ENCODE assay signal across 8 mouse cellular contexts in the genomic region with DNA sequence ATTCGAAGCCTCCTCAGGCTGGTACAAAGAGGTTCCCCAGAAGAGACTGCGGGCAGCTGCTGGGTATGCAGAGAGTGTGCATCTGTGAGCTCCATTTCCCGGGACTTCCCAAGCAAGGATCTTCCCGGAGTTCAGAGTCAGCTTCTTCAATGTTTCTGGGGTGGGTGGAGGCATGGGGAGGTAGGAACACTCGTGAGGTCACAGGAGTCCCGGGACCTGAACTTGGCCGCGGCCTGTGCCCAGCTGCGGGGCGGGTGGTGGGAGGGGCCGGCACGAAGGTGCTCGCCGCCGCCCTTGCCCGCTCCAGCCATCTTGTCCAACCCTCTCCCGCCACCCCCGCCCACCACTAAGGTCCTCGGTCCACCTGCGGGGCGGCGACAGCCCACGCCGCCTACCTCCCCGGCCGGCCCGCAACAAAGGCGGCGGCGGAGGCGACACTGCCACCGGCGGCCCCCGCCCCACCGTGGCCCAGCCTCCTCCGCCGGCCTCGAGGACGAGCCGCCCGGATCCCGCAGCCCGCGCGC. TPM values are rescaled to one million over a fixed set of nuclear protein-coding genes. Genes with fewer than 3 reads are reported as not detected.
DNase-seq lines count a peak whose midpoint lies in the region; ATAC-seq lines count a peak whose summit lies in the region.

No protein-coding gene starts in this region.

- H3K27me3 ChIP-seq in embryonic facial prominence, embryonic 15.5 days, result no peaks in the 10 kb centered on the region
- no peaks in the 10 kb centered on the region for H3K27me3 ChIP-seq in limb, embryonic 11.5 days (ENCODE audit: control insufficient read depth, insufficient read depth, low read length)

- peaks cover 15% of the 10 kb centered on the region for H3K4me1 ChIP-seq in embryonic facial prominence, embryonic 15.5 days
- H3K4me1 ChIP-seq in limb, embryonic 11.5 days (ENCODE audit: control insufficient read depth, insufficient read depth, low read length), result peaks cover 10% of the 10 kb centered on the region

- peak overlapping the region; percentile 64 for H3K9ac ChIP-seq in embryonic facial prominence, embryonic 15.5 days
- H3K9ac ChIP-seq in limb, embryonic 11.5 days (ENCODE audit: low read length), result peak overlapping the region; percentile 80

- peak; percentile 68 for ATAC-seq in embryonic facial prominence, embryonic 15.5 days (ENCODE audit: insufficient number of reproducible peaks, low FRiP score, low TSS enrichment, low read depth)
- ATAC-seq in hematopoietic stem cell, adult 5-6 weeks (replicated peaks in 1 of 2; ENCODE audit: insufficient read depth in 1 of 2, low FRiP score in 2 of 2, low TSS enrichment in 1 of 2, low read depth in 1 of 2, poor library complexity in 2 of 2, severe bottlenecking in 2 of 2), result peak; percentile 37 to 51; a peak in 3 of 4 replicates
- ATAC-seq in limb, embryonic 11.5 days (ENCODE audit: insufficient number of reproducible peaks, low FRiP score, low TSS enrichment, low read depth), result peak; percentile 82

- peaks cover 22% of the 10 kb centered on the region; the same call in 1 of the 2 replicates for H3K36me3 ChIP-seq in embryonic facial prominence, embryonic 15.5 days
- H3K36me3 ChIP-seq in limb, embryonic 11.5 days (ENCODE audit: control insufficient read depth, insufficient read depth, low read length), result peaks cover 10% of the 10 kb centered on the region; the same call in 1 of the 2 replicates

- H3K4me2 ChIP-seq in embryonic facial prominence, embryonic 15.5 days (replicated peaks), result peak overlapping the region; percentile 75
- H3K4me2 ChIP-seq in limb, embryonic 11.5 days (ENCODE audit: low read depth, severe bottlenecking), result peak overlapping the region; percentile 69

- no peaks in the 10 kb centered on the region for H3K9me3 ChIP-seq in embryonic facial prominence, embryonic 15.5 days (replicated peaks)
- peaks cover 5% of the 10 kb centered on the region; the same call in 1 of the 2 replicates for H3K9me3 ChIP-seq in limb, embryonic 11.5 days (ENCODE audit: control insufficient read depth, low read length)

- peak; percentile 39 for DNase-seq in embryo, embryonic 10 days (ENCODE audit: low spot score)
- DNase-seq in embryo, embryonic 9.5 days (ENCODE audit: extremely low spot score), result no peak
- DNase-seq in Muller cell, postnatal 12 days (ENCODE audit: inconsistent ontology term), result peak; percentile 67
- DNase-seq in limb, embryonic 11.5 days (ENCODE audit: low spot score), result peak; percentile 68
- DNase-seq in mesoderm, embryonic 11.5 days (ENCODE audit: low read depth, low spot score), result peak; percentile 39
- DNase-seq in testis, postnatal 14 days (ENCODE audit: low spot score), result peak; percentile 38

- under 1% methylated on average over 44 of the region's 45 CpGs for WGBS in embryonic facial prominence, embryonic 15.5 days
- 6% methylated on average over 14 of the region's 45 CpGs for WGBS in limb, embryonic 11.5 days

- peak overlapping the region; percentile 79 for H3K27ac ChIP-seq in embryonic facial prominence, embryonic 15.5 days (replicated peaks)
- H3K27ac ChIP-seq in limb, embryonic 11.5 days (replicated peaks; ENCODE audit: low read depth, low read length), result no peak overlapping the region

- H3K4me3 ChIP-seq in embryonic facial prominence, embryonic 15.5 days (replicated peaks), result peak overlapping the region; percentile 76
- H3K4me3 ChIP-seq in limb, embryonic 11.5 days (ENCODE audit: low read depth, low read length), result peak overlapping the region; percentile 55

RNA-seq across cellular contexts. Expression of gene Pogk, which starts 0.4 kb away (rescaled TPM):
- polyA plus RNA-seq in embryonic facial prominence, embryonic 15.5 days (2015; fragmentation: Nextera tagmentation; extraction: Ambion mirVana), result 17.6 and 18.7 TPM in 2 replicates
- total RNA-seq in hematopoietic stem cell, adult 5-6 weeks (2017), result 17.9 and 23.6 TPM in 2 replicates
- polyA plus RNA-seq in limb, embryonic 11.5 days (2014; fragmentation: Nextera tagmentation; extraction: Ambion mirVana), result 24.3 and 29.1 TPM in 2 replicates

RNA-seq across cellular contexts. Expression of gene Tada1, which starts 30.3 kb away (rescaled TPM):
- polyA plus RNA-seq in embryonic facial prominence, embryonic 15.5 days (2015; fragmentation: Nextera tagmentation; extraction: Ambion mirVana), result 52.2 and 53.6 TPM in 2 replicates
- total RNA-seq in hematopoietic stem cell, adult 5-6 weeks (2017), result 39.3 and 43.5 TPM in 2 replicates
- 67.8 and 68.1 TPM in 2 replicates for polyA plus RNA-seq in limb, embryonic 11.5 days (2014; fragmentation: Nextera tagmentation; extraction: Ambion mirVana)
